Mouse (Mus musculus) monocyte, adult 2 months (primary cell): ENCODE measurements at regions not wholly inside any gene's neighbourhood (a gene's known extent, or its start where the extent isn't known, plus 50 kb on each side); places are given as distances from the start of the nearest gene placed in this dataset.

Experiments used
- DNase-seq, 2 experiments: peaks; one replicate each; pipeline ENCODE4 v3.0.0; 2022; ENCODE audit warnings: low spot score in 2 of 2, low read depth in 1 of 2

- no peak for DNase-seq
These were observed 366.8 kb upstream of the Mki67 start for GRCm38 (mm10) chr7:136083005-136083404.

- DNase-seq: no peak
These were observed 367.6 kb upstream of the Mki67 start for GRCm38 (mm10) chr7:136083571-136084342.

DNA sequence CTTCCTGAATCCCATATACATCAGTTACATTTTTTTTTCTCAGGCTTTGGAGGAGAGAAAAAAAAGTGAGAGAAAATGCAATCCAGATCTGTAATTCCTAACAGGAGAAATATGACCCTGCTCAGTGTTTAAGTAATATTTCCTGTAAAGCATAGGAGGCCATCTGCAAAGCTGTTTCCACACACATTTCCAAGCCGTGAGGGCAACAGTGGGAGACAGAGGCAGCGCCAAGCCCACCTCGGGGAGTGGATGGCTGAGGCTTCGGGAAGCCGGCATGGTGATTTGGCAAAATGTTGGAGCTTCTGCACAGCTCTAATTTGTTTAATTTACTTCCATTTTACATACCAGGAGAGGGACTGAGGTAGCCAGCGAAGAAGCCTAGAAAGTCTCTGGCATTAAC is 372.6 kb upstream of the Mki67 start:
- no peak for DNase-seq

GRCm38 (mm10) chr7:136094681-136095360 is 378.7 kb upstream of the Mki67 start:
- no peak for DNase-seq

DNA sequence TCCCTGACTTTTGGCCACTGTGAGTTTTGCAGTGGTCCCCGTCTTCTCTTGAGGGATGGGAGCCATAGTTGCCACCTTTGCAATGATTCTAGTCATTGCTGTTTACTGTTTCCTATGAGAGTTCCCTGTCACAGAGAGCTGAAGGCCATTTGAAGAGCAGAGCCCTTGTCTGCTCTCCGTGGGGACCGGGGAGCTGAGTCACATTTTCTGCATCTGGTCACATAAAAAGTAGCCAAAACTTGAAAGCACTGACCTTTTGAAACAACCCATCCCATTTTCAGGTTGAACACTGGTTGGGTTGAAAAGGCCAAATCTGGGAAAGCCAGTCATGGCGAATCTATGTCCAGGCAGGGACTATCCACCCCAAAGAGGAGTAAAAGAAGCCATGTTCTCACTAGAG is 387.9 kb upstream of the Mki67 start:
- DNase-seq: no peak

GRCm38 (mm10) chr7:136112163-136112562 is 396.0 kb upstream of the Mki67 start:
- no peak for DNase-seq

DNA sequence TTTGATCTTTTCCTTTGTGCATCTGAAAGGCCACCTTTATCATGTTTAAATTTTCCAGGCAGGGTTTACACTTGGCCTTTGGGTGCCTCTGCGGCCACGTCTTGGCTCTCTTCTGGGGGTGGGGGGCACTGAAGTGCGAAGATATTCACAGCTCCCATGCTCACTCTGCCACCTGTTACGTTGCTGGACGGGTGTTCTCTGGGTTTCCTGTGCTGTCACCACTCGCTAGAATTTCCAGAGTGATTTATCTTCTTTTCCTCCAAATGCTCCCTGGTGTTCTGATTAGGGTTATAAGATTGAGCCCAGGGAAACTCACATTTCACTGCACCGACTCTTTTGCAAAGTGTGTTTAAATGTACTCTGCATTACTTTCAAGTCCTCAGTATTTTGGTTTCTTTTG is 404.8 kb upstream of the Mki67 start:
- DNase-seq: no peak

DNA sequence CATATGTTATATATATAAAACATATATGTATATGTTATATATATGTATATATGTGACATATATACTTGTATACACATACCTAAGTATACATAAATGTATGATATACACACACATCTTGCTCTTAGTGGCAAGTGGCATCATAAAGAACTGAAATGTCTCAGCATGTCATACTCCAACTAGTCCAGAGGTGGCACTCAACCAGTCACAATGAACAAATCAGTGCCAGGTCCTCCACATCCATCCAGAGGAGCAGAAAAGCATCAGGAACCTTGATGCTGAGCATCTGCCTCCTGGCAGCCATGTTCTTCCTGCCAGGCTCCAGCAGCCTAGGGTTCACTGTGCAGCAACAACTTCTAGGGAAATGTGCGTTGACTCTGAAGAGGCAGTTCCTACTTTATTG is 405.2 kb upstream of the Mki67 start:
- DNase-seq: no peak

DNA sequence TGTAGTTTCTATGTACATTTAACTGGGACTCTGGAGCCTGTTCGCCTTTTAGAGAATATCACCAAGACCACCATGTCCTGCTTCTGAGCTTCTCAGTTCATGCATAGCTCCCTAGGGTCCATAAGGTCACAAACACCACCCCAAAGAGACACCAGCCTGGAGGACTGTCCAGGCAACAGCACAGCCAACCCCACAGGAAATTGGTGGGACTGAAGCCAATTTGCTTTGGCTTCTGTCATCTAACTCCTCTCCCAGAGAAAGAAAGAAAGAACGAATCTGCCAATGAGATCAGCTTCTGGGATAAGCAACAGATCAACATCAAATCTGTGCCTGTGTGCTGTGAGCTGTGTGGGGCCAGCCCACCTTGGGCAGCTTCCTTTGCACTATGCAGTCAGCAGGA is 408.6 kb upstream of the Mki67 start:
- no peak for DNase-seq

DNA sequence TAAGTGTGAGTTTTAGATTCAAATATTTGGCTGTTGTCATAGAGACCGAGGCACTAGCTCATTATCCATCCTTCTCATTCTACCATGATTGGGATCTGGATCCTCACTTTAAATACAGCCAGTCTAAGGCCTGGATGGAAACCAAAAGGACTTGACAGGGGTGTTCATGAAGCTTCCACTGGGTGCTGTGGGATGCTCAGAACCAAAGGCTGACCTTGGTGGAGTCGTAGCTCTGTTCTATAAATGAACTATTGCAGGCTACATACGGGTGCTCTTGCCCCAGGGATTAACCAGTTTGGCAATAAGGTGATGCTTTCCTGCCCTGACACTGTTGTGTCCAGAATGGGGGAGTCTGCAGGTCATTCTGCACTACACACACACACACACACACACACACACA is 410.2 kb upstream of the Mki67 start:
- DNase-seq: no peak

DNA sequence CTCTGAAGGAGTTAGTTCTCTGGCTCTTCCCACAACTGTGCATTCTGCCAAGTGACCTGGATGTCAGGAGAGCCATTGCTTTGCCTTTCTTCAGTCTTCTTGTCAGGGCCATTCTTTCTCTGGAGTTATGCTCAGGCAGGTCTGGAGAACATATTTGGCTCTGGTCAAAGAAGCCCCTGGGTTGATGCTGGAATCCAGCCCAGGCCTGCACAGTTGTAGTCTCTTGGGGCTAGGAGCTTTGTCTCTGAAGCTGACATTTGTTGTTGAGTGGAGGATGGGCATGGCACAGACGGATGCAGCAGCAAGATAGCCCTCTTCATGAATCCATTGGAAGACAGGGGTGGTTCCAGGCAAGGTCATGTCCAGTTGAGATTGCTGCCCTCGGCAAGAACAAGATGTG is 411.4 kb upstream of the Mki67 start:
- DNase-seq: no peak

DNA sequence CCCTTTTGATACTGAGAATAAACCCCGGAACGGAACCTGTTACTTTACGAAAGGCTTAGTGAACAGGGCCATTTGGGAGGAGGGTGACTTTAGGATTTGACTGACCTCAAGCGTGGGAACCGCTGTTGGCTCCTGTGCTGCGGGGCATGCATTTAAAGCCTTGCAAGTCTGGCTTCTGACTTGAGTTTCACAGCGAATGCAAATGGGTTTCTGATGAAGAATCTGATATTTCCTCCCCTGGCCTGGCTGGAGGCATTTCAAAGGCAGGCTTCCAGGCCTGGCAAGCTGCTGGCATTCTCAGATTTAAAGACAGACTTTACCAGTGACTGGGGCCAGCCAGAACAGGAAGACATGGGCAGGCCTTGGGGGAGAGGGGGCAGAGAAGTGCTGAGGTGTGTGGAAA is 413.6 kb upstream of the Mki67 start:
- DNase-seq: no peak

GRCm38 (mm10) chr7:136130666-136131239 is 414.6 kb upstream of the Mki67 start:
- no peak for DNase-seq

DNA sequence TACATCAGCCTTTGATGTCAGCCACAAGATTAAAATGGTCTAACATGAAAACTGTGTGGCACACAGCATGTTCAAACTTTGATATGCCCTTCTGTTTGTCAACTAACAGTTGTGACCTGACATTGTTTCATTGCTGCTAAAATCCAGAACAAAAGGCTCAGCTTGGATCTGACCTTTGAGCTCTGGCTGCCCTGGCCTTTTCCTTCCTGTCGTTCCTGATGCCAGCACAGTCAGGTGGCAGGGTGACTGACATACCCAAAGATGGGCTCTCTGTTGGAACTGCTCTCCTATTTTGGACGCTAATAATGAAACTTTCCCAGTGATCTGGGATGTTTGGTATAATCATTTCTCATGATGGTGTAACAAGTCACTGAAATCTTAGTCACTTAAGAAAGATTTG is 416.8 kb upstream of the Mki67 start:
- no peak for DNase-seq

GRCm38 (mm10) chr7:136136666-136137065 is 420.5 kb upstream of the Mki67 start:
- DNase-seq: no peak

DNA sequence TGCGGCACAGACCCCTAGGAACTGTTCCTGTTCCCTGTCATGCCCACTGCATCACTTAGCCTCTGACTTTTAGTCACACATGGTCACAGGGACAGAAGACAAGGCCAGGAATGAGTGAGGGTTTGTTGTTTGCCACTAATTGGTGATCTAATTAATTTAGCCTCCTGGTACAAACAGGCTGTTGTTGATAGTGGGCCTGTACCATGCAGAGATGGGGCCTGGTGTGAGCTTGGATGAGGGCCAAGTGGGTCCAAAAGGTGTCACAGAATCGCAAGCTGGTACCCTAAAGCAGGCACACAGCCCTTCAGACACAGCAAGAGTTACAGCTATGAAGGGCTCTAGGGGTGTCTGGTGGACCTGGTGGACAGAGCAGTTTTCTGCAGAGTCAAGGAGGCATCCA is 421.2 kb upstream of the Mki67 start:
- DNase-seq: no peak

- no peak for DNase-seq
These were observed 421.9 kb upstream of the Mki67 start for GRCm38 (mm10) chr7:136137831-136138602.

GRCm38 (mm10) chr7:136142832-136143231 is 426.7 kb upstream of the Mki67 start:
- DNase-seq: no peak

DNA sequence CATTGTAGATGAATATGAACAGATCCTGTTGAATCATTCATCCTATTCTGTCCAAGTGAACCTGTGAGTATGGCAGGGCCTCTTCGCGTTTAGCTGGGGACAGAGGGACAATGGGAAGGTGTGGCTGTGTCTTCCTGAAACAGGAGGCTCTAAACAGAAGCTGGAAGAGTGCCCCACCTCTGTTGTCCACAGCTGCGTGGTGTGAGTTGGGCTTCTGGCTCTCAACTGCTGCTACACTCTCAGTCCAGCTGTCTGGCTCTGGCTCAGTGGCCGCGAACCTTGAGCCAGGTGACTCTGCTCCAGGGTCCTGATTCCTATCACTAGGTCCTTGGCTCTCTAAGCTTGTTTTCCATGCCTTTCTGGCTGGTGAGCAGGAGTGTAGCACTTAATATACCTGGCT is 434.0 kb upstream of the Mki67 start:
- no peak for DNase-seq

DNA sequence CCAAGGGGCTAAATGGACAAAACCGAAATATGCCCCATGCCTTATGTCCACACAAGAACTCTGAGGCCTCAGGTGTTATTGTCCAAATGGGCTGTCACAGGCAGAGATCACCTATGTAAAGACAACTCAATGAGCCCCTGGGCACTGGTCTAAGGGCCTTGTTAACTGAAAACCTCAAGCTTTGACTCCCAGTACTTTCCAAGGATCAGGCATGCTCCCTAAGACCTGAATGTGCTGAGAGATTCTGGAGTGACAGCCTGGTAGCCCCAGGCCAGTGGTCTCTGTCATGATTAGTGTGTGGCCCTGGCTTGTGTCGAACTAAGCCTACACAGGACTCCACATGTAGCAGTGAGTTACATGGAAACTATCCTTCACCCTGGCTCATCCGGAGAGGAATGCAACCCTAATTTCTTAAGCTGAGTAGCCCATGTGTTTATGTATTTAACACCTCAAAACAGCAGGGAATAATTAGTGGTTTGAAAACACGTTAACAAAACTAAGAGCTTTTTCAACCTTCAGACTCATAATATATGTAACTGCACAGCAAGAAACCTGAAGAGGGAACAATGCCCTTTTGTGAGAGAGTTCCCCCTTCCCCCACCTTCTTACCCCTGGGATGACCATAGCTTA is 435.3 kb upstream of the Mki67 start:
- DNase-seq: no peak

GRCm38 (mm10) chr7:136152470-136152869 is 436.3 kb upstream of the Mki67 start:
- no peak for DNase-seq
